7 mouse cellular contexts compared by ENCODE assay signal in genomic region chr8:83332864-83333263, GRCm38 (mm10). TPM values are rescaled to one million over a fixed set of nuclear protein-coding genes. Genes with fewer than 3 reads are reported as not detected.
DNase-seq lines count a peak whose midpoint lies in the region; ATAC-seq and TF ChIP-seq lines count a peak whose summit lies in the region.

No protein-coding gene starts in this region.

- no peak for DNase-seq in neural tube, embryonic 11.5 days (ENCODE audit: low spot score)
- DNase-seq in neural tube, embryonic 10.5 days (ENCODE audit: extremely low spot score, low spot score) = no peak
- DNase-seq in liver, embryonic 11.5 days (ENCODE audit: low spot score) = no peak
- no peak for DNase-seq in stomach, postnatal 0 days (ENCODE audit: low spot score)
- DNase-seq in thymus, postnatal 36 days = no peak
- no peak for DNase-seq in embryo, embryonic 11 days

- no peaks in the 10 kb centered on the region for H3K36me3 ChIP-seq in neural tube, embryonic 11.5 days (ENCODE audit: control insufficient read depth, insufficient read depth, low read length)
- H3K36me3 ChIP-seq in forebrain, embryonic 13.5 days (ENCODE audit: poor library complexity, severe bottlenecking) = peaks cover 8% of the 10 kb centered on the region
- H3K36me3 ChIP-seq in liver, embryonic 11.5 days (ENCODE audit: control insufficient read depth, insufficient read depth, low read length) = no peaks in the 10 kb centered on the region
- peaks cover 3% of the 10 kb centered on the region; the same call in 1 of the 2 replicates for H3K36me3 ChIP-seq in stomach, postnatal 0 days (ENCODE audit: control insufficient read depth, insufficient read depth, low read length)

- no peaks in the 10 kb centered on the region for H3K9me3 ChIP-seq in neural tube, embryonic 11.5 days (ENCODE audit: control insufficient read depth, low read length)
- H3K9me3 ChIP-seq in forebrain, embryonic 13.5 days (replicated peaks) = no peaks in the 10 kb centered on the region
- no peaks in the 10 kb centered on the region for H3K9me3 ChIP-seq in liver, embryonic 11.5 days (ENCODE audit: control insufficient read depth, low read length)
- H3K9me3 ChIP-seq in stomach, postnatal 0 days (ENCODE audit: control insufficient read depth, low read length) = no peaks in the 10 kb centered on the region

- no peak for TF ChIP-seq CTCF in stomach, postnatal 0 days (IDR thresholded peaks at IDR 0.05; ENCODE audit: low read depth)

- H3K4me1 ChIP-seq in neural tube, embryonic 11.5 days (ENCODE audit: control insufficient read depth, insufficient read depth, low read length) = 0 out of 2 replicates have a peak, but pooled peaks cover 2% of the 10 kb centered on the region
- peaks cover 15% of the 10 kb centered on the region for H3K4me1 ChIP-seq in forebrain, embryonic 13.5 days
- H3K4me1 ChIP-seq in liver, embryonic 11.5 days (replicated peaks; ENCODE audit: control insufficient read depth, insufficient read depth, low read length) = peaks cover 2% of the 10 kb centered on the region; the same call in 1 of the 2 replicates
- H3K4me1 ChIP-seq in stomach, postnatal 0 days (replicated peaks; ENCODE audit: control insufficient read depth, insufficient read depth) = no peaks in the 10 kb centered on the region

- WGBS in neural tube, embryonic 11.5 days = 9% methylated on average over 7 of the region's 7 CpGs
- WGBS in forebrain, embryonic 13.5 days = 6% methylated on average over 7 of the region's 7 CpGs
- 15% methylated on average over 7 of the region's 7 CpGs for WGBS in liver, embryonic 11.5 days
- 15% methylated on average over 7 of the region's 7 CpGs for WGBS in stomach, postnatal 0 days

- no peak overlapping the region for H3K9ac ChIP-seq in neural tube, embryonic 11.5 days (ENCODE audit: low read length)
- peak overlapping the region; percentile 34; the same call in 1 of the 2 replicates for H3K9ac ChIP-seq in forebrain, embryonic 13.5 days
- peak overlapping the region; percentile 46 for H3K9ac ChIP-seq in liver, embryonic 11.5 days (ENCODE audit: low read depth, low read length)
- H3K9ac ChIP-seq in stomach, postnatal 0 days (ENCODE audit: low read length) = no peak overlapping the region

- peak overlapping the region; percentile 49 for H3K4me2 ChIP-seq in neural tube, embryonic 11.5 days (ENCODE audit: low read depth)
- peak overlapping the region; percentile 82 for H3K4me2 ChIP-seq in forebrain, embryonic 13.5 days
- H3K4me2 ChIP-seq in liver, embryonic 11.5 days = peak overlapping the region; percentile 94
- H3K4me2 ChIP-seq in stomach, postnatal 0 days (replicated peaks; ENCODE audit: low read depth) = peak overlapping the region; percentile 95

- H3K27ac ChIP-seq in neural tube, embryonic 11.5 days (ENCODE audit: low read depth, low read length) = no peak overlapping the region
- H3K27ac ChIP-seq in forebrain, embryonic 13.5 days = no peak overlapping the region
- no peak overlapping the region for H3K27ac ChIP-seq in liver, embryonic 11.5 days (ENCODE audit: low read depth, low read length)
- H3K27ac ChIP-seq in stomach, postnatal 0 days (replicated peaks) = peak overlapping the region; percentile 45; the same call in 1 of the 2 replicates

- no peaks in the 10 kb centered on the region for H3K27me3 ChIP-seq in neural tube, embryonic 11.5 days (ENCODE audit: control insufficient read depth, insufficient read depth, low read length)
- H3K27me3 ChIP-seq in forebrain, embryonic 13.5 days = no peaks in the 10 kb centered on the region
- H3K27me3 ChIP-seq in liver, embryonic 11.5 days (replicated peaks; ENCODE audit: control insufficient read depth, insufficient read depth, low read length) = no peaks in the 10 kb centered on the region
- H3K27me3 ChIP-seq in stomach, postnatal 0 days (ENCODE audit: control insufficient read depth, insufficient read depth, low read length) = no peaks in the 10 kb centered on the region

- no peak for TF ChIP-seq EP300 in stomach, postnatal 0 days (optimal IDR thresholded peaks at IDR 0.05)

- ATAC-seq in neural tube, embryonic 11.5 days (ENCODE audit: insufficient read depth, low FRiP score, low TSS enrichment) = peak; percentile 3; the same call in 1 of the 2 replicates
- ATAC-seq in forebrain, embryonic 13.5 days = 0 out of 2 replicates have a peak, but pooled peaks have one; percentile 9
- ATAC-seq in liver, embryonic 11.5 days (replicated peaks; ENCODE audit: low FRiP score) = no peak
- ATAC-seq in stomach, postnatal 0 days (ENCODE audit: low FRiP score, low TSS enrichment) = no peak

- peak overlapping the region; percentile 87; the same call in 1 of the 2 replicates for H3K4me3 ChIP-seq in neural tube, embryonic 11.5 days (ENCODE audit: low read depth, low read length)
- peak overlapping the region; percentile 82 for H3K4me3 ChIP-seq in forebrain, embryonic 13.5 days
- peak overlapping the region; percentile 92 for H3K4me3 ChIP-seq in liver, embryonic 11.5 days (ENCODE audit: low read depth, low read length)
- H3K4me3 ChIP-seq in stomach, postnatal 0 days (ENCODE audit: low read depth, low read length) = peak overlapping the region; percentile 91

RNA-seq across cellular contexts. Expression of gene Elmod2, which starts 0.6 kb away (rescaled TPM):
- 23.5 and 23.9 TPM in 2 replicates for polyA plus RNA-seq in neural tube, embryonic 11.5 days (2014; fragmentation: Nextera tagmentation; extraction: Ambion mirVana)
- polyA plus RNA-seq in forebrain, embryonic 13.5 days (2015; fragmentation: Nextera tagmentation; extraction: Ambion mirVana) = 27.9 and 28.3 TPM in 2 replicates
- 15.0 and 18.1 TPM in 2 replicates for polyA plus RNA-seq in liver, embryonic 11.5 days (2014; fragmentation: Nextera tagmentation; extraction: Ambion mirVana)
- 6.5 and 7.3 TPM in 2 replicates for polyA plus RNA-seq in stomach, postnatal 0 days (2015; fragmentation: Nextera tagmentation; extraction: Ambion mirVana)

RNA-seq across cellular contexts. Expression of gene Mgat4d, which starts 15.4 kb away (rescaled TPM):
- polyA plus RNA-seq in neural tube, embryonic 11.5 days (2014; fragmentation: Nextera tagmentation; extraction: Ambion mirVana) = not detected in 2 replicates
- not detected in 2 replicates for polyA plus RNA-seq in forebrain, embryonic 13.5 days (2015; fragmentation: Nextera tagmentation; extraction: Ambion mirVana)
- not detected in 2 replicates for polyA plus RNA-seq in liver, embryonic 11.5 days (2014; fragmentation: Nextera tagmentation; extraction: Ambion mirVana)
- not detected in 2 replicates for polyA plus RNA-seq in stomach, postnatal 0 days (2015; fragmentation: Nextera tagmentation; extraction: Ambion mirVana)

RNA-seq across cellular contexts. Expression of gene Ucp1, which starts 42.7 kb away (rescaled TPM):
- 0.19 TPM in 1 of 2 replicates, not detected in the other for polyA plus RNA-seq in neural tube, embryonic 11.5 days (2014; fragmentation: Nextera tagmentation; extraction: Ambion mirVana)
- not detected in 2 replicates for polyA plus RNA-seq in forebrain, embryonic 13.5 days (2015; fragmentation: Nextera tagmentation; extraction: Ambion mirVana)
- polyA plus RNA-seq in liver, embryonic 11.5 days (2014; fragmentation: Nextera tagmentation; extraction: Ambion mirVana) = not detected in 2 replicates
- not detected in 2 replicates for polyA plus RNA-seq in stomach, postnatal 0 days (2015; fragmentation: Nextera tagmentation; extraction: Ambion mirVana)

RNA-seq across cellular contexts. Expression of gene Clgn, which starts 56.8 kb away (rescaled TPM):
- 5.3 and 5.8 TPM in 2 replicates for polyA plus RNA-seq in neural tube, embryonic 11.5 days (2014; fragmentation: Nextera tagmentation; extraction: Ambion mirVana)
- 5.4 and 6.1 TPM in 2 replicates for polyA plus RNA-seq in forebrain, embryonic 13.5 days (2015; fragmentation: Nextera tagmentation; extraction: Ambion mirVana)
- polyA plus RNA-seq in liver, embryonic 11.5 days (2014; fragmentation: Nextera tagmentation; extraction: Ambion mirVana) = 0.62 and 0.87 TPM in 2 replicates
- 0.19 and 0.27 TPM in 2 replicates for polyA plus RNA-seq in stomach, postnatal 0 days (2015; fragmentation: Nextera tagmentation; extraction: Ambion mirVana)

Comparison
In these comparisons a context has a peak if more than half of its experiments do, and no peak if none do; other contexts are left out.
1. ATAC-seq: peak in neural tube, embryonic 11.5 days (single experiment) and forebrain, embryonic 13.5 days (single experiment); none in liver, embryonic 11.5 days (single experiment) and stomach, postnatal 0 days (single experiment).
2. H3K9ac ChIP-seq: peak in forebrain, embryonic 13.5 days (single experiment) and liver, embryonic 11.5 days (single experiment); none in neural tube, embryonic 11.5 days (single experiment) and stomach, postnatal 0 days (single experiment).
3. Peak in every context shown above with its lines, with median percentiles within 50 percentile points of each other: H3K4me2 ChIP-seq and H3K4me3 ChIP-seq.